Mouse (Mus musculus): ENCODE data around the gene Clec2d. TPM values are rescaled to one million over a fixed set of nuclear protein-coding genes. Genes with fewer than 3 reads are reported as not detected.
"Not testable (repeated sequence)": the region's sequence is repeated elsewhere in the genome, so short reads cannot be mapped to it uniquely, and the experiment has no call there.

Gene Clec2d
- polyA plus RNA-seq, 1 experiment from 2014 or later, result not detected

GRCm38 (mm10) chr6:129170925-129171324 lies 9.5 kb upstream of the Clec2d start:
- H3K4me3 ChIP-seq (ENCODE audit: low read depth, low read length), result no peak overlapping the region
- no peak overlapping the region for H3K27ac ChIP-seq (ENCODE audit: low read depth, low read length)
- no peaks in the 10 kb centered on the region for H3K9me3 ChIP-seq (ENCODE audit: control insufficient read depth, low read length)
- H3K36me3 ChIP-seq (ENCODE audit: control insufficient read depth, insufficient read depth, low read length), result no peaks in the 10 kb centered on the region
- WGBS, result 91% methylated on average over 1 of the region's 1 CpGs
- DNase-seq (ENCODE audit: low spot score) (no peak), ATAC-seq (replicated peaks; ENCODE audit: low FRiP score) (no peak)
- no peak overlapping the region for H3K9ac ChIP-seq (ENCODE audit: low read depth, low read length)
- H3K27me3 ChIP-seq (replicated peaks; ENCODE audit: control insufficient read depth, insufficient read depth, low read length), result no peaks in the 10 kb centered on the region
- H3K4me2 ChIP-seq, result no peak overlapping the region
- no peaks in the 10 kb centered on the region for H3K4me1 ChIP-seq (replicated peaks; ENCODE audit: control insufficient read depth, insufficient read depth, low read length)

GRCm38 (mm10) chr6:129171675-129172074 lies 8.7 kb upstream of the Clec2d start:
- no peak for DNase-seq (ENCODE audit: low spot score)
- no peaks in the 10 kb centered on the region for H3K36me3 ChIP-seq (ENCODE audit: control insufficient read depth, insufficient read depth, low read length)
- H3K4me1 ChIP-seq (replicated peaks; ENCODE audit: control insufficient read depth, insufficient read depth, low read length), result no peaks in the 10 kb centered on the region
- no peak overlapping the region for H3K9ac ChIP-seq (ENCODE audit: low read depth, low read length)
- H3K9me3 ChIP-seq (ENCODE audit: control insufficient read depth, low read length), result no peaks in the 10 kb centered on the region
- no peak overlapping the region for H3K4me2 ChIP-seq
- no peak overlapping the region for H3K4me3 ChIP-seq (ENCODE audit: low read depth, low read length)
- no peak overlapping the region for H3K27ac ChIP-seq (ENCODE audit: low read depth, low read length)
- WGBS, result 86% methylated on average over 1 of the region's 1 CpGs
- ATAC-seq (replicated peaks; ENCODE audit: low FRiP score), result no peak
- H3K27me3 ChIP-seq (replicated peaks; ENCODE audit: control insufficient read depth, insufficient read depth, low read length), result no peaks in the 10 kb centered on the region

- Histone ChIP-seq H3K4me2 (no peak overlapping the region), H3K9ac (ENCODE audit: low read depth, low read length) (no peak overlapping the region), H3K4me3 (ENCODE audit: low read depth, low read length) (no peak overlapping the region), H3K9me3 (ENCODE audit: control insufficient read depth, low read length) (no peaks in the 10 kb centered on the region), H3K27me3 (replicated peaks; ENCODE audit: control insufficient read depth, insufficient read depth, low read length) (no peaks in the 10 kb centered on the region), H3K4me1 (replicated peaks; ENCODE audit: control insufficient read depth, insufficient read depth, low read length) (no peaks in the 10 kb centered on the region), H3K27ac (ENCODE audit: low read depth, low read length) (no peak overlapping the region), H3K36me3 (ENCODE audit: control insufficient read depth, insufficient read depth, low read length) (no peaks in the 10 kb centered on the region)
- DNase-seq (ENCODE audit: low spot score) (no peak), ATAC-seq (replicated peaks; ENCODE audit: low FRiP score) (no peak)
Measured at GRCm38 (mm10) chr6:129174836-129175235, 5.6 kb upstream of the Clec2d start.

DNA sequence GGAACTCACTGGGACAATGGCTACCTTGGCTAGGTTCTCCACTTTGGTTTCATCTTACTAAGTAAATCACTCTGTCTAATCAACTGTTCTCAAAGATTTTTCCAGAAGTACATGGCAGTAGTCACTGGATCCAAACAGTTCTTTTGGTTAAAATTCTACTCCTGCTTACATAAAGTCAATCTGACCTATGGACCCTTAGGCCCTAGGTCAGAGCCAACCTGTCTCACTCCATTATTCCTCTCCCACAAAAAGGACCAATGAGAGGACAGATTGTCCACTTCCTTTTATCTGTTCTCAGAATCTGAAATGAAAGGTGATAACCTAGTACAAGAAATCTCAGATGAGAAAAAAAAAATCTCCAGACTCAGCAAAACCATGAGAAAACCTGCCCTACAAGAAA lies 4.8 kb upstream of the Clec2d start:
- Histone ChIP-seq H3K4me2 (no peak overlapping the region), H3K36me3 (ENCODE audit: control insufficient read depth, insufficient read depth, low read length) (no peaks in the 10 kb centered on the region), H3K9ac (ENCODE audit: low read depth, low read length) (no peak overlapping the region), H3K4me3 (ENCODE audit: low read depth, low read length) (no peak overlapping the region), H3K27ac (ENCODE audit: low read depth, low read length) (no peak overlapping the region), H3K4me1 (replicated peaks; ENCODE audit: control insufficient read depth, insufficient read depth, low read length) (no peaks in the 10 kb centered on the region), H3K27me3 (replicated peaks; ENCODE audit: control insufficient read depth, insufficient read depth, low read length) (no peaks in the 10 kb centered on the region), H3K9me3 (ENCODE audit: control insufficient read depth, low read length) (no peaks in the 10 kb centered on the region)
- DNase-seq (ENCODE audit: low spot score), result no peak
- ATAC-seq (replicated peaks; ENCODE audit: low FRiP score), result no peak

GRCm38 (mm10) chr6:129176621-129177020 lies 3.8 kb upstream of the Clec2d start:
- no peak overlapping the region for H3K9ac ChIP-seq (ENCODE audit: low read depth, low read length)
- DNase-seq (ENCODE audit: low spot score), result no peak
- no peaks in the 10 kb centered on the region for H3K4me1 ChIP-seq (replicated peaks; ENCODE audit: control insufficient read depth, insufficient read depth, low read length)
- no peak overlapping the region for H3K27ac ChIP-seq (ENCODE audit: low read depth, low read length)
- H3K4me3 ChIP-seq (ENCODE audit: low read depth, low read length), result no peak overlapping the region
- H3K36me3 ChIP-seq (ENCODE audit: control insufficient read depth, insufficient read depth, low read length), result no peaks in the 10 kb centered on the region
- 73% methylated on average over 1 of the region's 1 CpGs for WGBS
- no peak overlapping the region for H3K4me2 ChIP-seq
- ATAC-seq (replicated peaks; ENCODE audit: low FRiP score), result no peak
- H3K27me3 ChIP-seq (replicated peaks; ENCODE audit: control insufficient read depth, insufficient read depth, low read length), result no peaks in the 10 kb centered on the region
- no peaks in the 10 kb centered on the region for H3K9me3 ChIP-seq (ENCODE audit: control insufficient read depth, low read length)

DNA sequence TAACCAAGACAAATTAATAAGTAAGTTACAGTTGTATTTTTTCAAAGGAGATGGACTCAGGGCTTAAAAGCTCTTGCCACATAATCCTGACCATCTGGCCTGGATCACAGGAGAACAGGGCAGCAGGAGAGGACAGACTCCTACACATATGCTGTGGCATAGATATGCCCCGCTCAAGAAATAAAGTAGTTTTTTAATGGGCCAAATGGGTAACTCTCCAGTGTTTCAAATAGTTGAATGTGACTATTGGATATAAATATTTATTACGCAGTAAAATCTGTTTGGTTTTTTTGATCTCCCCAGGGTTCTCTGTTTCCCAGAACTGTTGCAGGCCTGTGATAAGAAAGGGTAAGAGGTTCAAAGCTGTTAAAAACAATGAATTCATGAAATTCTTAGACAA lies 1.1 kb upstream of the Clec2d start:
- H3K4me3 ChIP-seq (ENCODE audit: low read depth, low read length), result no peak overlapping the region
- no peaks in the 10 kb centered on the region for H3K27me3 ChIP-seq (replicated peaks; ENCODE audit: control insufficient read depth, insufficient read depth, low read length)
- no peak overlapping the region for H3K4me2 ChIP-seq
- 83% methylated on average over 2 of the region's 2 CpGs for WGBS
- ATAC-seq (replicated peaks; ENCODE audit: low FRiP score) (no peak), DNase-seq (ENCODE audit: low spot score) (no peak)
- no peaks in the 10 kb centered on the region for H3K9me3 ChIP-seq (ENCODE audit: control insufficient read depth, low read length)
- no peak overlapping the region for H3K27ac ChIP-seq (ENCODE audit: low read depth, low read length)
- H3K9ac ChIP-seq (ENCODE audit: low read depth, low read length), result no peak overlapping the region
- no peaks in the 10 kb centered on the region for H3K36me3 ChIP-seq (ENCODE audit: control insufficient read depth, insufficient read depth, low read length)
- no peaks in the 10 kb centered on the region for H3K4me1 ChIP-seq (replicated peaks; ENCODE audit: control insufficient read depth, insufficient read depth, low read length)

DNA sequence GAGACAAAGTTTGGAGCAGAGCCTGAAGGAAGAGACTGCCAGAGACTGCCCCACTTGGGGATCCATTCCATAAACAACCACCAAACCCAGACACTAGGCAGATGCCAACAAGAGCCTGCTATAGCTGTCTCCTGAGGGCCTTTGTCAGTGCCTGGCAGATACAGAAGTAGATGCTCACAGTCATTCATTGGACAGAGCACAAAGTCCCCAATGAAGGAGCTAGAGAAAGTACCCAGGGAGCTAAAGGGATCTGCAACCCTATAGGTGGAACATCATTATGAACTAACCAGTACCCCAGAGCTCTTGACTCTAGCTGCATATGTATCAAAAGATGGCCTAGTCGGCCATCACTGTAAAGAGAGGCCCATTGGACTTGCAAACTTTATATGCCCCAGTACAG lies 584 bp upstream of the Clec2d start:
- not testable (repeated sequence) for H3K4me3 ChIP-seq (ENCODE audit: low read depth, low read length); H3K4me2 ChIP-seq; H3K9ac ChIP-seq (ENCODE audit: low read depth, low read length); H3K9me3 ChIP-seq (ENCODE audit: control insufficient read depth, low read length); DNase-seq (ENCODE audit: low spot score); H3K36me3 ChIP-seq (ENCODE audit: control insufficient read depth, insufficient read depth, low read length); H3K27ac ChIP-seq (ENCODE audit: low read depth, low read length); ATAC-seq (replicated peaks; ENCODE audit: low FRiP score); H3K27me3 ChIP-seq (replicated peaks; ENCODE audit: control insufficient read depth, insufficient read depth, low read length); H3K4me1 ChIP-seq (replicated peaks; ENCODE audit: control insufficient read depth, insufficient read depth, low read length)
- WGBS, result no CpG with 5 or more reads among the region's 1 CpGs

DNA sequence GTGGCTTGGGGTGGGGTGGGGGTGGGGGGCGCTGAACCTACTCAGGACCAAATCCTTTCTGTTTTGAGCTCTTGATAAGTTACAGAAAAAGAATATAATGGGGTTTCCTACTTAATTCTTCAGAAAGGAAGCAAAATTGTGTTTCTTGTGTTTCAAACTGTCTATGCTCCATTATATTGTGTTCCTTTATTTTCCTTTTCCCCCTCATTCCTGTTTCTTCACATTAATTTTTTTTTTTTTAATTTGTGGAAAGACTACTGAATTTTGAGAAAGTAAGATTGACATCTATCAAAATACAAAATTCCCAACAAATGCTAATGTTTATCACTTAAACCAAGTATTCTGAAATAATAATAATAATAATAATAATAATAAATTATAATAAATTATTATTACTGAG lies 834 bp downstream of the Clec2d start:
- ATAC-seq (replicated peaks; ENCODE audit: low FRiP score), result no peak

GRCm38 (mm10) chr6:129181683-129182082 lies 1.3 kb downstream of the Clec2d start:
- Histone ChIP-seq H3K36me3 (ENCODE audit: control insufficient read depth, insufficient read depth, low read length) (no peaks in the 10 kb centered on the region), H3K4me3 (ENCODE audit: low read depth, low read length) (peak overlapping the region; percentile 35), H3K27ac (ENCODE audit: low read depth, low read length) (0 out of 2 replicates have a peak overlapping the region, but pooled peaks have one; percentile 1), H3K4me2 (peak overlapping the region; percentile 72), H3K4me1 (replicated peaks; ENCODE audit: control insufficient read depth, insufficient read depth, low read length) (no peaks in the 10 kb centered on the region), H3K9me3 (ENCODE audit: control insufficient read depth, low read length) (no peaks in the 10 kb centered on the region), H3K27me3 (replicated peaks; ENCODE audit: control insufficient read depth, insufficient read depth, low read length) (no peaks in the 10 kb centered on the region), H3K9ac (ENCODE audit: low read depth, low read length) (peak overlapping the region; percentile 46)
- no peak for DNase-seq (ENCODE audit: low spot score)
- ATAC-seq (replicated peaks; ENCODE audit: low FRiP score), result no peak

More for the DNA sequence above, 834 bp downstream of the Clec2d start:
- H3K4me1 ChIP-seq (replicated peaks; ENCODE audit: control insufficient read depth, insufficient read depth, low read length), result no peaks in the 10 kb centered on the region
- H3K36me3 ChIP-seq (ENCODE audit: control insufficient read depth, insufficient read depth, low read length), result no peaks in the 10 kb centered on the region
- no peak for DNase-seq (ENCODE audit: low spot score)
- H3K9ac ChIP-seq (ENCODE audit: low read depth, low read length), result peak overlapping the region; percentile 63
- H3K27ac ChIP-seq (ENCODE audit: low read depth, low read length), result peak overlapping the region; percentile 63; the same call in 1 of the 2 replicates
- H3K9me3 ChIP-seq (ENCODE audit: control insufficient read depth, low read length), result no peaks in the 10 kb centered on the region
- no peaks in the 10 kb centered on the region for H3K27me3 ChIP-seq (replicated peaks; ENCODE audit: control insufficient read depth, insufficient read depth, low read length)
- H3K4me2 ChIP-seq, result peak overlapping the region; percentile 72
- peak overlapping the region; percentile 58 for H3K4me3 ChIP-seq (ENCODE audit: low read depth, low read length)
- WGBS, result 17% methylated on average over 1 of the region's 1 CpGs
